Comparison of ENCODE assay signal across 16 mouse cellular contexts in the genomic region with DNA sequence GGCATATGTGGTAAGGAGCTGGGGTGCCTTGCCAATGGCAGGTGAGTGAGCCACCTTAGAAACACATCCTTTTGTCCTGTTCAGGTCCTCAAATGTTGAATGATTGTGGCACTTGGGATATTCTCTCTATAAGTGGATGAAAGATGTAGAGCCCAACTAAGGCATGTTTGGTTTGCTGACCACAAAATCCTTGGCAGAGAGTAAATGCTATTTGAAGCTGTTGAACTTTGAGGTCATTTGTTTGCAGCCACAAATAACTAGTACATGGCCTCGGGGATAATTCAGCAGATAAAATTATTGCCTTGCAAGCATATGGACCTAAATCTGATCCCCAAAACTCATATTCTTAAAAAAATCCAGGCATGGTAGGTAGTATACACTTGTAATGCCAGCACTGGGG.
"Had no signal": no experiment of that assay in that cellular context is flagged by ENCODE, and none has a peak within 500 bp of the region (broad histone marks: within the 10 kb centered on the region; RNA-seq: fewer than 3 reads in every experiment).

No protein-coding gene starts in this region.

- H3K27me3 ChIP-seq: lung, embryonic 15.5 days; megakaryocyte, embryonic 14.5 days; midbrain, embryonic 12.5 days; neural tube, embryonic 12.5 days; stomach, embryonic 15.5 days had no signal

- H3K9ac ChIP-seq: lung, embryonic 15.5 days; midbrain, embryonic 12.5 days; neural tube, embryonic 12.5 days; stomach, embryonic 15.5 days had no signal

- H3K4me2 ChIP-seq: lung, embryonic 15.5 days; midbrain, embryonic 12.5 days; neural tube, embryonic 12.5 days; stomach, embryonic 15.5 days had no signal

- H3K4me3 ChIP-seq: lung, embryonic 15.5 days; megakaryocyte, embryonic 14.5 days; midbrain, embryonic 12.5 days; neural tube, embryonic 12.5 days; stomach, embryonic 15.5 days had no signal

- DNase-seq: lung, adult 2 months; lung, postnatal 14 days; lung, postnatal 36 days; midbrain, embryonic 14.5 days; right cerebral cortex, postnatal 14 days; thymus, adult 2 months; thymus, postnatal 25 days; thymus, postnatal 4 days had no signal

- H3K27ac ChIP-seq: lung, embryonic 15.5 days; macrophage; midbrain, embryonic 12.5 days; neural tube, embryonic 12.5 days; stomach, embryonic 15.5 days; stomach, postnatal 0 days had no signal

- H3K36me3 ChIP-seq: lung, embryonic 15.5 days; midbrain, embryonic 12.5 days; neural tube, embryonic 12.5 days; stomach, embryonic 15.5 days had no signal

- H3K4me1 ChIP-seq: lung, embryonic 15.5 days; midbrain, embryonic 12.5 days; neural tube, embryonic 12.5 days; stomach, embryonic 15.5 days had no signal

- ATAC-seq: lung, postnatal 0 days had no signal

- H3K9me3 ChIP-seq: lung, embryonic 15.5 days; megakaryocyte, embryonic 14.5 days; midbrain, embryonic 12.5 days; neural tube, embryonic 12.5 days; stomach, embryonic 15.5 days had no signal
